Mouse (Mus musculus): ENCODE measurements at regions not wholly inside any gene's neighbourhood (a gene's known extent, or its start where the extent isn't known, plus 50 kb on each side); places are given as distances from the start of the nearest gene placed in this dataset.

- Histone ChIP-seq H3K9me3 (no peaks in the 10 kb centered on the region), H3K4me3 (no peak overlapping the region), H3K36me3 (no peaks in the 10 kb centered on the region), H3K27me3 (no peaks in the 10 kb centered on the region), H3K27ac (replicated peaks) (no peak overlapping the region), H3K9ac (no peak overlapping the region), H3K4me1 (replicated peaks) (no peaks in the 10 kb centered on the region), H3K4me2 (no peak overlapping the region)
- 70% methylated on average over 2 of the region's 2 CpGs for WGBS
- no peak for ATAC-seq (ENCODE audit: low FRiP score, low read depth)
Measured at GRCm38 (mm10) chr6:98178005-98178404, 164.5 kb downstream of the Gm765 start.

- WGBS: 56% methylated on average over 12 of the region's 12 CpGs
- Histone ChIP-seq H3K4me3 (no peak overlapping the region), H3K27me3 (no peaks in the 10 kb centered on the region), H3K9ac (no peak overlapping the region), H3K4me1 (replicated peaks) (no peaks in the 10 kb centered on the region), H3K9me3 (no peaks in the 10 kb centered on the region), H3K27ac (replicated peaks) (no peak overlapping the region), H3K36me3 (no peaks in the 10 kb centered on the region), H3K4me2 (no peak overlapping the region)
- no peak for ATAC-seq (ENCODE audit: low FRiP score, low read depth)
Measured at GRCm38 (mm10) chr6:98149043-98149813, 193.3 kb downstream of the Gm765 start.

GRCm38 (mm10) chr6:98147855-98148254, 194.7 kb downstream of the Gm765 start:
- ATAC-seq (ENCODE audit: low FRiP score, low read depth): no peak
- Histone ChIP-seq H3K27ac (replicated peaks) (no peak overlapping the region), H3K36me3 (no peaks in the 10 kb centered on the region), H3K4me3 (no peak overlapping the region), H3K9me3 (no peaks in the 10 kb centered on the region), H3K4me1 (replicated peaks) (no peaks in the 10 kb centered on the region), H3K27me3 (no peaks in the 10 kb centered on the region), H3K9ac (no peak overlapping the region), H3K4me2 (no peak overlapping the region)
- WGBS: 73% methylated on average over 5 of the region's 5 CpGs

- Histone ChIP-seq H3K27me3 (no peaks in the 10 kb centered on the region), H3K9ac (no peak overlapping the region), H3K4me3 (no peak overlapping the region), H3K4me1 (replicated peaks) (no peaks in the 10 kb centered on the region), H3K9me3 (no peaks in the 10 kb centered on the region), H3K27ac (replicated peaks) (no peak overlapping the region), H3K36me3 (no peaks in the 10 kb centered on the region), H3K4me2 (no peak overlapping the region)
- no peak for ATAC-seq (ENCODE audit: low FRiP score, low read depth)
- 24% methylated on average over 2 of the region's 2 CpGs for WGBS
Measured at GRCm38 (mm10) chr6:98132931-98133330, 209.6 kb downstream of the Gm765 start.

- Histone ChIP-seq H3K9me3 (no peaks in the 10 kb centered on the region), H3K36me3 (no peaks in the 10 kb centered on the region), H3K4me3 (no peak overlapping the region), H3K9ac (no peak overlapping the region), H3K4me1 (replicated peaks) (no peaks in the 10 kb centered on the region), H3K4me2 (no peak overlapping the region), H3K27ac (replicated peaks) (no peak overlapping the region), H3K27me3 (no peaks in the 10 kb centered on the region)
- WGBS: 68% methylated on average over 7 of the region's 7 CpGs
- no peak for ATAC-seq (ENCODE audit: low FRiP score, low read depth)
Measured at GRCm38 (mm10) chr6:98125434-98125833, 217.1 kb downstream of the Gm765 start.

GRCm38 (mm10) chr6:98118355-98119150, 224.0 kb downstream of the Gm765 start:
- H3K9ac ChIP-seq: no peak overlapping the region
- H3K9me3 ChIP-seq: no peaks in the 10 kb centered on the region
- no peak for ATAC-seq (ENCODE audit: low FRiP score, low read depth)
- H3K27ac ChIP-seq (replicated peaks): no peak overlapping the region
- H3K36me3 ChIP-seq: no peaks in the 10 kb centered on the region
- peaks cover 20% of the 10 kb centered on the region for H3K4me1 ChIP-seq (replicated peaks)
- no peaks in the 10 kb centered on the region for H3K27me3 ChIP-seq
- WGBS: 28% methylated on average over 9 of the region's 9 CpGs
- H3K4me2 ChIP-seq: no peak overlapping the region
- H3K4me3 ChIP-seq: no peak overlapping the region

DNA sequence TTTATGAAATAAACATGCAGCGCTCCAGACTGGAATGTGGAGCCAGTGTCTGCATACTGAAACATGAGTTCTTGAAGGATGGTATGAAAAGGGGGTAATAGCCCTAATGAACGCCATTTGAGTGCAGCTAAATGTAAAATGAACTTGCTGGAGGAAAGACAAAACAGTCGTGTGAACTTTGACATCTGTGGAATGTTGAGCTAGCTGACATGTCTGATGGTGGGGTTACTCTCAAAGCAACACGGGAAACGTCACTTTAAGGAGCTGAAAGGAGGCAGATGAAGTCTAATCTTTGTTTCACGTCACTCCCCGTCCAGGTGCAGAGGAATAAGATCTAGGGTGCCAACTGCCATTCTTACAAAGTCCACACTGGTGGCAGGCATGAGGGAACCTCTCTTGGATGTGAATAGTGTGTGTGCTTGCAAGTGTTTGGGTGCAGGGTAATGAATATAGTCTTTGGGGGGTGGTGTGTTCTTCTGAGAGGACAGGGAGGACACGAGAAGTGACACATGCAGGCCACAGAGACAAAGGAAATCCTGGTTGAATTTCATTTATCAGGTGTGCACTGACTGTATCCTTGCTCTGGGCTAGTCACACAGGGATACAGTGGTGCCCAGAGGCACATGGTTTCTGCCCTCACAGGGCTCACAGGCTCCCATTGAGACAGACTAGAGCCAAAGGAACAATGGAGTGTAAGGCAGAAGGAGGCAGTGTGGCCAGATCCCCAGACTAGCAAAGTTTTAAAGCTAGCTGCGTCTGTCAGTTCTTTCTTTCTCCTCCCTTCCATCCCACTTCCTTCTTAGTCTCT, 228.0 kb downstream of the Gm765 start:
- no peak overlapping the region for H3K4me2 ChIP-seq
- H3K4me3 ChIP-seq: no peak overlapping the region
- WGBS: 16% methylated on average over 9 of the region's 9 CpGs

GRCm38 (mm10) chr6:98113708-98114107, 228.8 kb downstream of the Gm765 start:
- no peak overlapping the region for H3K9ac ChIP-seq
- WGBS: 2% methylated on average over 7 of the region's 7 CpGs

More for the DNA sequence above, 228.0 kb downstream of the Gm765 start:
- ATAC-seq (ENCODE audit: low FRiP score, low read depth): no peak
- no peaks in the 10 kb centered on the region for H3K9me3 ChIP-seq
- H3K9ac ChIP-seq: no peak overlapping the region
- H3K36me3 ChIP-seq: no peaks in the 10 kb centered on the region
- no peak overlapping the region for H3K27ac ChIP-seq (replicated peaks)
- 0 out of 2 replicates have a peak, but pooled peaks cover 3% of the 10 kb centered on the region for H3K27me3 ChIP-seq
- H3K4me1 ChIP-seq (replicated peaks): peaks cover 22% of the 10 kb centered on the region

DNA sequence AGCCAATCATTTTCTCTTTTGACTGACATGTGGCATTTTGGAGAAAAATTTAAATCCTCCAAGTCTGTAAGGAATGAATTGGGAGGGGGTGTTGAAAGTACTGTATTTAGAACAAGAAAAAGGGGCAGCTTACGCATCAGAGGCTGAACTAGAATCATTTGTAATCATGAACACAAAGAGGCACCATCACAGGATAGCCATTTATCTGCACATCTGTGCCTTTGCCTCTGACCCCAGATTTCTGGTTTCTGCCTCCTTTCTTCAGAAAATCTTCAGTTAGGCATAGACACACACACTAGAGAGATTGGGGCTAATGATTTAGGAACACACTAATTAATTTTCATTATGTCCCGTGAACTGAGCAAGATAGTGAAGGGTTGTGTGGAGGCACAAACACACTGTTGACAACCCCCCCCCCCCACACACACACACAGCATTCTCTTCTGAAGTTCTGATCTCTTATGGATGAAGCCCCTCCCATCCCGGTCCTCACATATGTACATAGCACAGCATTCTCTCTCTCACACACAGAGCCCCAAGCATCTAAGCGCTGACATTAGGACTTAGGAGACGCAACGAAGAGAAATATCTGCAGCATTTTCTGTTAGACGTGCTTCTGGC, 229.9 kb downstream of the Gm765 start:
- H3K4me2 ChIP-seq: no peak overlapping the region
- no peaks in the 10 kb centered on the region for H3K9me3 ChIP-seq
- no peak overlapping the region for H3K9ac ChIP-seq
- H3K27ac ChIP-seq (replicated peaks): no peak overlapping the region
- 0 out of 2 replicates have a peak, but pooled peaks cover 3% of the 10 kb centered on the region for H3K27me3 ChIP-seq
- H3K36me3 ChIP-seq: no peaks in the 10 kb centered on the region
- no peak overlapping the region for H3K4me3 ChIP-seq
- no peak for ATAC-seq (ENCODE audit: low FRiP score, low read depth)
- WGBS: 58% methylated on average over 7 of the region's 7 CpGs
- H3K4me1 ChIP-seq (replicated peaks): 0 out of 2 replicates have a peak, but pooled peaks cover 12% of the 10 kb centered on the region

More at GRCm38 (mm10) chr6:98113708-98114107, 228.8 kb downstream of the Gm765 start:
- Histone ChIP-seq H3K27me3 (0 out of 2 replicates have a peak, but pooled peaks cover 3% of the 10 kb centered on the region), H3K4me1 (replicated peaks) (peaks cover 22% of the 10 kb centered on the region), H3K36me3 (no peaks in the 10 kb centered on the region), H3K27ac (replicated peaks) (no peak overlapping the region), H3K9me3 (no peaks in the 10 kb centered on the region), H3K4me3 (no peak overlapping the region), H3K4me2 (peak overlapping the region; percentile 23; the same call in 1 of the 2 replicates)
- no peak for ATAC-seq (ENCODE audit: low FRiP score, low read depth)

GRCm38 (mm10) chr6:98107123-98107522, 235.4 kb downstream of the Gm765 start:
- H3K27me3 ChIP-seq: peaks cover 13% of the 10 kb centered on the region; the same call in 1 of the 2 replicates
- no peak overlapping the region for H3K4me3 ChIP-seq
- H3K27ac ChIP-seq (replicated peaks): no peak overlapping the region
- no peak overlapping the region for H3K4me2 ChIP-seq
- no peak overlapping the region for H3K9ac ChIP-seq
- no peaks in the 10 kb centered on the region for H3K36me3 ChIP-seq
- no peak for ATAC-seq (ENCODE audit: low FRiP score, low read depth)
- WGBS: 63% methylated on average over 5 of the region's 5 CpGs
- H3K4me1 ChIP-seq (replicated peaks): peaks cover 6% of the 10 kb centered on the region; the same call in 1 of the 2 replicates
- H3K9me3 ChIP-seq: no peaks in the 10 kb centered on the region
